Mouse (Mus musculus) cerebellum, adult (tissue): ENCODE results near the gene Fam131c.

Source experiments
- ATAC-seq: cut with Nextera tagmentation; 2 replicates; pipeline ENCODE4 v1.9.2; 2017; ENCODE audit warnings: mild to moderate bottlenecking, moderate library complexity, mixed read lengths; ENCODE audit not compliant: insufficient number of reproducible peaks, low FRiP score, low TSS enrichment

The Fam131c gene

GRCm38 (mm10) chr4:141367997-141368791, at the start of gene Fam131c:
Gene Fam131c, plus strand, starts transcription at chr4:141368220.
- ATAC-seq: no peak

GRCm38 (mm10) chr4:141322526-141322925, 45.5 kb upstream of the Fam131c start:
- ATAC-seq: no peak

- 0 out of 2 replicates have a peak, but pooled peaks have one; percentile 52 for ATAC-seq
These were observed 43.2 kb upstream of the Fam131c start for GRCm38 (mm10) chr4:141324771-141325191.

GRCm38 (mm10) chr4:141325636-141326035, 42.4 kb upstream of the Fam131c start:
- ATAC-seq: no peak

- no peak for ATAC-seq
These were observed 40.9 kb upstream of the Fam131c start for GRCm38 (mm10) chr4:141327075-141327474.

- no peak for ATAC-seq
These were observed 39.3 kb upstream of the Fam131c start for GRCm38 (mm10) chr4:141328742-141329141.

- no peak for ATAC-seq
These were observed 38.1 kb upstream of the Fam131c start for GRCm38 (mm10) chr4:141329968-141330367.

GRCm38 (mm10) chr4:141331446-141331845, 36.6 kb upstream of the Fam131c start:
- ATAC-seq: no peak

- no peak for ATAC-seq
These were observed 35.8 kb upstream of the Fam131c start for GRCm38 (mm10) chr4:141332258-141332657.

GRCm38 (mm10) chr4:141334695-141335094, 33.3 kb upstream of the Fam131c start:
- no peak for ATAC-seq

GRCm38 (mm10) chr4:141335263-141335796, 32.7 kb upstream of the Fam131c start:
- no peak for ATAC-seq

- no peak for ATAC-seq
These were observed 31.8 kb upstream of the Fam131c start for GRCm38 (mm10) chr4:141336196-141336595.

- no peak for ATAC-seq
These were observed 30.0 kb upstream of the Fam131c start for GRCm38 (mm10) chr4:141337986-141338385.

GRCm38 (mm10) chr4:141338853-141339252, 29.2 kb upstream of the Fam131c start:
- ATAC-seq: no peak

- ATAC-seq: no peak
These were observed 26.5 kb upstream of the Fam131c start for GRCm38 (mm10) chr4:141341477-141341876.

GRCm38 (mm10) chr4:141343515-141343914, 24.5 kb upstream of the Fam131c start:
- no peak for ATAC-seq

GRCm38 (mm10) chr4:141345219-141345618, 22.8 kb upstream of the Fam131c start:
- no peak for ATAC-seq

- ATAC-seq: no peak
These were observed 20.6 kb upstream of the Fam131c start for GRCm38 (mm10) chr4:141347365-141347797.

- no peak for ATAC-seq
These were observed 19.4 kb upstream of the Fam131c start for GRCm38 (mm10) chr4:141348616-141349015.

- no peak for ATAC-seq
These were observed 18.0 kb upstream of the Fam131c start for GRCm38 (mm10) chr4:141350015-141350414.

GRCm38 (mm10) chr4:141351972-141352371, 16.0 kb upstream of the Fam131c start:
- no peak for ATAC-seq

GRCm38 (mm10) chr4:141352986-141353385, 15.0 kb upstream of the Fam131c start:
- no peak for ATAC-seq
